Mouse (Mus musculus) ES-Bruce4 (cell line): ENCODE measurements at regions not wholly inside any gene's neighbourhood (a gene's known extent, or its start where the extent isn't known, plus 50 kb on each side); places are given as distances from the start of the nearest gene placed in this dataset.
A peak's percentile ranks its signal among the peaks of the same experiment; 100 is the strongest.

ENCODE experiments used
- H3K27ac ChIP-seq: 2 replicates; pipeline ENCODE4 v1.5.1; 2012; ENCODE audit warnings: low read length, inconsistent platforms; ENCODE audit not compliant: insufficient read depth
- H3K27me3 ChIP-seq: 2 replicates; pipeline ENCODE4 v1.6.1; 2012; ENCODE audit warnings: mild to moderate bottlenecking, low read length, inconsistent platforms; ENCODE audit not compliant: control insufficient read depth, poor library complexity, insufficient read depth, severe bottlenecking
- H3K36me3 ChIP-seq: 2 replicates; pipeline ENCODE4 v1.6.1; 2012; ENCODE audit warnings: inconsistent platforms, mild to moderate bottlenecking, low read length, moderate library complexity; ENCODE audit not compliant: control insufficient read depth, poor library complexity, insufficient read depth, severe bottlenecking
- H3K4me1 ChIP-seq: one replicate; pipeline ENCODE4 v1.8.1; 2011; ENCODE audit warnings: low read length; ENCODE audit not compliant: control insufficient read depth, insufficient read depth
- H3K4me3 ChIP-seq: 2 replicates; pipeline ENCODE4 v1.5.1; 2011; ENCODE audit warnings: low read depth, mild to moderate bottlenecking, low read length
- H3K9ac ChIP-seq: 2 replicates; pipeline ENCODE4 v1.6.1; 2012; ENCODE audit warnings: low read depth, mild to moderate bottlenecking, inconsistent platforms; ENCODE audit not compliant: poor library complexity, severe bottlenecking
- H3K9me3 ChIP-seq: replicated peaks from 2 replicates; pipeline ENCODE4 v1.6.1; 2012; ENCODE audit warnings: mild to moderate bottlenecking, low read length, inconsistent platforms; ENCODE audit not compliant: control insufficient read depth, poor library complexity, insufficient read depth, severe bottlenecking
- CTCF ChIP-seq: IDR thresholded peaks from one replicate; pipeline ENCODE4 v1.8.1; 2011; ENCODE audit warnings: low read depth, low read length
- EP300 ChIP-seq: IDR thresholded peaks from 2 replicates; pipeline ENCODE4 v1.6.1; 2011; ENCODE audit warnings: low read depth, low read length; ENCODE audit not compliant: insufficient read depth
- POLR2A ChIP-seq: IDR thresholded peaks from one replicate; pipeline ENCODE4 v1.8.1; 2011; ENCODE audit warnings: low read length; ENCODE audit not compliant: insufficient read depth

GRCm38 (mm10) chr1:167517611-167518110 lies 51.1 kb upstream of the Lrrc52 start:
- no peaks in the 10 kb centered on the region for H3K9me3 ChIP-seq
- H3K27me3 ChIP-seq: no peaks in the 10 kb centered on the region
- no peak overlapping the region for H3K4me3 ChIP-seq
- no peak overlapping the region for H3K9ac ChIP-seq
- H3K27ac ChIP-seq: no peak overlapping the region
- H3K36me3 ChIP-seq: no peaks in the 10 kb centered on the region
- TF ChIP-seq POLR2A (no peak), EP300 (no peak)
- no peaks in the 10 kb centered on the region for H3K4me1 ChIP-seq

- H3K9me3 ChIP-seq: no peaks in the 10 kb centered on the region
- no peak overlapping the region for H3K4me3 ChIP-seq
- TF ChIP-seq EP300: no peak
- no peak for TF ChIP-seq CTCF
- TF ChIP-seq POLR2A: no peak
- no peaks in the 10 kb centered on the region for H3K36me3 ChIP-seq
- H3K4me1 ChIP-seq: no peaks in the 10 kb centered on the region
- H3K27me3 ChIP-seq: no peaks in the 10 kb centered on the region
- H3K27ac ChIP-seq: no peak overlapping the region
- H3K9ac ChIP-seq: no peak overlapping the region
Measured at GRCm38 (mm10) chr1:167523881-167524280, 57.3 kb upstream of the Lrrc52 start.

- H3K4me1 ChIP-seq: no peaks in the 10 kb centered on the region
- no peak overlapping the region for H3K27ac ChIP-seq
- H3K9ac ChIP-seq: no peak overlapping the region
- no peaks in the 10 kb centered on the region for H3K27me3 ChIP-seq
- H3K4me3 ChIP-seq: no peak overlapping the region
- H3K9me3 ChIP-seq: no peaks in the 10 kb centered on the region
- no peaks in the 10 kb centered on the region for H3K36me3 ChIP-seq
- no peak for TF ChIP-seq CTCF
- TF ChIP-seq POLR2A: no peak
- 0 out of 2 replicates have a peak, but pooled peaks have one; percentile 11 for TF ChIP-seq EP300
Measured at GRCm38 (mm10) chr1:167532571-167533331, 65.4 kb upstream of the Rxrg start.

DNA sequence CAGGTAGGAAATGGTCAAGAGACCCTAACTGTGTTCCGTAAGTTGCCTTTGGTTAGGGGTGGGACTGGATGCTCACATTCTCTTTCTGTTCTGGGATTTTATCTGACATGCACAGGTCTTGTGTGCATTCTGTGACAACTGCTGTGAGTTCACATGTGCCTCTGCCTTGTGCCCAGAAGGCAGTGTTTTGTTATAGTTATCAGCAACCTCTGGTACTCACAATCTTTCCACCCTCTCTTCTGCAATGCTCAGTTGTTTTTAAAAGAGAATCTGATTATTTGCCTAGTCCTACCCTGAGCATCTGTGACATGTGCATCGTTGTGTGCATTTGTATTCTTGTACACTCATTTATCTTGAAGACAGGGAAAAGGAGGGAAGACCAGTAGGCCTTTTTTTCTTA lies 52.2 kb upstream of the Rxrg start:
- H3K4me1 ChIP-seq: no peaks in the 10 kb centered on the region
- TF ChIP-seq POLR2A (no peak), CTCF (no peak)
- H3K36me3 ChIP-seq: no peaks in the 10 kb centered on the region
- no peak overlapping the region for H3K4me3 ChIP-seq
- no peaks in the 10 kb centered on the region for H3K9me3 ChIP-seq
- no peak overlapping the region for H3K27ac ChIP-seq
- H3K9ac ChIP-seq: no peak overlapping the region
- H3K27me3 ChIP-seq: no peaks in the 10 kb centered on the region

GRCm38 (mm10) chr1:167547248-167547647 lies 50.9 kb upstream of the Rxrg start:
- H3K4me1 ChIP-seq: no peaks in the 10 kb centered on the region
- no peak overlapping the region for H3K4me3 ChIP-seq
- H3K9ac ChIP-seq: no peak overlapping the region
- TF ChIP-seq POLR2A (no peak), EP300 (no peak), CTCF (no peak)
- no peaks in the 10 kb centered on the region for H3K9me3 ChIP-seq
- no peaks in the 10 kb centered on the region for H3K36me3 ChIP-seq
- H3K27ac ChIP-seq: no peak overlapping the region
- no peaks in the 10 kb centered on the region for H3K27me3 ChIP-seq
